Mouse (Mus musculus): Measurements from ENCODE around the gene Zfp865.

GRCm38 (mm10) chr7:5037467-5037866 is 17.3 kb downstream of the Zfp865 start:
- TF ChIP-seq POLR2A (IDR thresholded peaks at IDR 0.05; ENCODE audit: low read depth, low read length) (no peak), CTCF (IDR thresholded peaks at IDR 0.05; ENCODE audit: extremely low read depth, insufficient read depth, insufficient read length, insufficient replicate concordance) (no peak)
